Mouse (Mus musculus) lung, embryonic 16.5 days (tissue): ENCODE results near the gene Mettl26. TPM values are rescaled to one million over a fixed set of nuclear protein-coding genes. Genes with fewer than 3 reads are reported as not detected.

Experiments used
- ATAC-seq: fragments of 200-750 bp; cut with Nextera tagmentation; 2 replicates; pipeline ENCODE4 v1.8.0; 2017; ENCODE audit warnings: low read depth, mild to moderate bottlenecking, moderate library complexity
- H3K27ac ChIP-seq: fragments of 300-500 bp; sonication (generic); 2 replicates; pipeline ENCODE4 v1.5.1; 2014; ENCODE audit warnings: mild to moderate bottlenecking, control low read depth, low read length
- H3K27me3 ChIP-seq: fragments of 300-500 bp; sonication (generic); 2 replicates; pipeline ENCODE4 v1.6.1; 2014; ENCODE audit warnings: low read depth, low read length, mixed read lengths; ENCODE audit not compliant: control insufficient read depth, insufficient read depth
- H3K36me3 ChIP-seq: fragments of 300-500 bp; sonication (generic); 2 replicates; pipeline ENCODE4 v1.6.1; 2014; ENCODE audit warnings: low read length; ENCODE audit not compliant: control insufficient read depth, insufficient read depth
- H3K4me1 ChIP-seq: fragments of 300-500 bp; sonication (generic); replicated peaks from 2 replicates; pipeline ENCODE4 v1.6.1; 2014; ENCODE audit warnings: low read length, mixed read lengths; ENCODE audit not compliant: control insufficient read depth, insufficient read depth
- H3K4me2 ChIP-seq: fragments of 300-500 bp; sonication (generic); 2 replicates; pipeline ENCODE4 v1.6.1; 2014; ENCODE audit warnings: low read depth, low read length, control low read depth
- H3K4me3 ChIP-seq: fragments of 300-500 bp; sonication (generic); 2 replicates; pipeline ENCODE4 v1.5.1; 2014; ENCODE audit warnings: mild to moderate bottlenecking, low read length, control low read depth
- H3K9ac ChIP-seq: fragments of 300-500 bp; sonication (generic); 2 replicates; pipeline ENCODE4 v1.6.1; 2014; ENCODE audit warnings: low read length, control low read depth
- H3K9me3 ChIP-seq: fragments of 300-500 bp; sonication (generic); 2 replicates; pipeline ENCODE4 v1.6.1; 2016; ENCODE audit warnings: low read length; ENCODE audit not compliant: control insufficient read depth
- WGBS: fragments of 180-500 bp; shearing (Covaris S2); extraction: QIAGEN DNeasy Blood & Tissue Kit; methylation state at CpG from one replicate; pipeline ENCODE4 v1.1.7; 2014; 5-methylcytosine and 5-hydroxymethylcytosine counted together
- polyA plus RNA-seq: library from polyadenylated mRNA; unstranded; fragments of >200 nt; fragmentation: Nextera tagmentation; extraction: Ambion mirVana; gene quantifications from 2 replicates; pipeline ENCODE4 v1.2.1, GENCODE M21; 2015

Mettl26 gene
- polyA plus RNA-seq, 1 experiment from 2014 or later = 54.2 TPM

DNA sequence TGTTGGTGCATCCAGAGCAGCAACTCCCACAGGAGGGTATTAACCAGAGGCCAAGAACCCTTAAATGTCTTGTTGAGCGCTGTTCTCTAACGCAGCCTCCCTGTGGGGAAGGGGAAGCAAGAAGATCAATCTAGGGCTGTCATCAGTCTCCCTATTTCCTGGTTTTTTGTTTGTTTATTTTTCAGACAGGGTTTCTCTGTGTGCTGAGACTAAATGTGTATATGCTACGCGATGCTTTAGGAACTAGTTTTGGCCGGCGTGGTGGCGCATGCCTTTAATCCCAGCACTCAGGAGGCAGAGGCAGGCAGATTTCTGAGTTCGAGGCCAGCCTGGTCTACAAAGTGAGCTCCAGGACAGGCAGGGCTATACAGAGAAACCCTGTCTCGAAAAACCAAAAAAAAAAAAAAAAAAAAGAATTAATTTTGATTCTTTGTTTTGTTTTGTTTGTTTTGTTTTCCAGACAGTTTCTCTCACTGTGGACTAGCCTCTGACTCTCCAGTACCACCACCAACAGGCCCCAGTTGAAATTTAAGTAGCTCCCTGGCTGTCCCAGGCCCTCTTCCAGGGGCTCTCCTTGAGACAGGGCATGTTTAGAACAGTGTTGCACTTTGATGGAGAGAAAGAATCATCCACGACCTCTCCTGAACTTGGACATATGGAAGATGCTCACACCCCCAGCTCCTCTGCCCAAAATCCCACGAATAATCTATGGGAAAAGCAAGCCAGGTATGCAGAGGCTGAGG, 1.3 kb upstream of the Mettl26 start:
- Histone ChIP-seq H3K9me3 (no peaks in the 10 kb centered on the region), H3K36me3 (no peaks in the 10 kb centered on the region; the same call in 1 of the 2 replicates), H3K4me3 (peak overlapping the region; percentile 87; the same call in 1 of the 2 replicates), H3K9ac (peak overlapping the region; percentile 85; the same call in 1 of the 2 replicates), H3K4me2 (peak overlapping the region; percentile 91), H3K27me3 (no peaks in the 10 kb centered on the region), H3K27ac (no peak overlapping the region), H3K4me1 (peaks cover 24% of the 10 kb centered on the region)
- no peak for ATAC-seq
- WGBS = 68% methylated on average over 11 of the region's 11 CpGs

DNA sequence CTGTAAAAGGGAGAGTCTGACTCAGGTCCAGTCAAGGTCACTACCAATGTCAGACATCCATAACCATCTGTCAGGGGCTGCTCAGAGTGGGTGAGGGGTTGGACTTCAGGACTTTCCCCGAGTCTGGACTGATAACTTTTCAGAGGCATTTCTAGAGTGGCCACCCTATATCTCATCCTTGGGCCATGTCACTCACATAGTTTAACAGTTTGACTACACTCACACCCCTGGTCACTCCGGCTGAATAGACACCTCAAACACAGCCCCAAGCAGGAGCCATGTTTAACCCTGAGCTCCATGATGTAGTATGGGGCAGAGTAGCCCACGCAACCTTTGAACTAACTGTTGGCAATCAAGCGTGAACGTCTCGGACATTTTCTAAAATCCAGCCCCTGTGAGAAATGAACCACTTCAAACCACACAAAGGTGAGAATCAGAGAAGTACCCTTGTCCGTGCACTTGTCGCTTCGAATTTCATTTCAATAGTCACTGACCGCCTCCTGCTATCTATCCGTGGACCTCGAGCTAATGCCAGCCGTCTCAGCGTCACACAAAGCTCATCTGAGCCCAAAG, 640 bp upstream of the Mettl26 start:
- H3K27ac ChIP-seq = peak overlapping the region; percentile 92
- peak overlapping the region; percentile 87 for H3K4me3 ChIP-seq
- H3K9ac ChIP-seq = peak overlapping the region; percentile 85
- peaks cover 19% of the 10 kb centered on the region for H3K4me1 ChIP-seq
- no peaks in the 10 kb centered on the region for H3K9me3 ChIP-seq
- no peak for ATAC-seq
- 4% methylated on average over 14 of the region's 14 CpGs for WGBS
- H3K27me3 ChIP-seq = no peaks in the 10 kb centered on the region
- H3K36me3 ChIP-seq = no peaks in the 10 kb centered on the region; the same call in 1 of the 2 replicates
- peak overlapping the region; percentile 91 for H3K4me2 ChIP-seq

DNA sequence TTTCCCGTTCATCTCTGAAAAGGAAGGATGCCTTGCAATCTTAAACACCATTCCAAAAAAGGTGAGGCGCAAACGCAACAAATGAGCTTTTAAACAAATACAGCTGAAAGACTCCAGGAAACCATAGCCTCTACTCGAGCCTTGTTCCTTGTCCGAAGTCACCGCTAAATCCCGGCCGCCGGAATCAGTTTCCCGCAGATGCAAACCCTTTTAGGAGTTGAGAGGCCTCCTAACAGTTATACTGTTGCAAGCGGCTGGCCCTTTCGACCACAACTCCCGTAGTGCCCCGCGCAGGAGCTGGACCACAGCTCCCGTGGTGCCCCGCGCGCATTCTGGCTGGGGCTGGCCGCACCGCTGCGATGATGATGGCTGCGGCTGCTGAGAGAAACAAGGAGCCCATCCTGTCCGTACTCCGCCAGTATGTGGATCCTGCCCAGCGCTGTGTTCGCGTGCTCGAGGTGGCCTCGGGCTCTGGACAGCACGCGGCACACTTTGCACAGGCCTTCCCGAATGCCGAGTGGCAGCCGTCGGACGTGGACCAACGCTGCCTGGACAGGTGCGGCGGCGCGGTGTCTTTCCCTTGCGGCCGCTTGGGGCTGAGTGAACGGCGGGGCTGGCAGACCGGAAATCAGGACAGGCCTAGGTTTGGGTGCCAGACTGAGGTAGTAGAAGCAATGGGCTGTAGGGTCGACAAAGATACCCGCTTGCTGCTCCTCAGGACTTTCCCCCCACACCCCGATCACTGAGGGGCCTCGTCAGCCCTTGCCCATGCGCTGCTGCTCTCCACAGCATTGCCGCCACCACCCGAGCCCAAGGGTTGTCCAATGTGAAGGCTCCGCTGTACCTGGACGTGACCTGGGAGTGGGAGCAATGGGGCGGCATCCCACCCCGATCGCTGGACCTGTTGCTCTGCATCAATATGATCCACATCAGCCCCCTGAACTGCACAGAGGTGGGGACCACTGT, 580 bp downstream of the Mettl26 start:
- Histone ChIP-seq H3K27me3 (no peaks in the 10 kb centered on the region), H3K9ac (peak overlapping the region; percentile 85), H3K27ac (peak overlapping the region; percentile 92), H3K36me3 (peaks cover 2% of the 10 kb centered on the region; the same call in 1 of the 2 replicates), H3K4me3 (peak overlapping the region; percentile 87), H3K9me3 (no peaks in the 10 kb centered on the region), H3K4me1 (peaks cover 19% of the 10 kb centered on the region), H3K4me2 (peak overlapping the region; percentile 91)
- peak; percentile 95 for ATAC-seq
- WGBS = under 1% methylated on average over 59 of the region's 59 CpGs

DNA sequence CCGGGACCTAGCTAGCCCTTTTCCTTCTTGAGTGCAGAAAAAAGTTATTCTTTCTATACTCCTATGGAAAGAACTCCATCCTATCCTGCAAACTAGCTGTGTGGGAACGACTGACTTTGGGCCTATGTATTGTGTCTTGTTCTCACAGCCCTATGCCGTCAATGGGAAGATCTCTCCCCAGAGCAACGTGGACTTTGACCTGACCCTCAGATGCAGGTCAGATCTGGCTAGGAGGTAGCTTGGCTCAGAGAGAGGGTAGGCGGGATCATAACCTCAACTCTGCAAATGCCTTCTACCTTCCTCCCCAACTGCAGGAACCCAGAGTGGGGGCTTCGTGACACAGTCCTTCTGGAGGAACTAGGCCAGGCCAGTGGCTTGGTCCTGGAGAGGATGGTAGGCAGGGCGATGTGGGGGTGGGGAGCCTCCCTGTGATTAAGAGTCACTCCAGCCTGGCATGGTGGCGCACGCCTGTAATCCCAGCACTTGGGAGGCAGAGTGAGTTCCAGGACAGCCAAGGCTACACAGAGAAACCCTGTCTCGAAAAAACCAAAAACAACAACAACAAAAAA, 1.6 kb downstream of the Mettl26 start:
- Histone ChIP-seq H3K27ac (no peak overlapping the region), H3K36me3 (peaks cover 2% of the 10 kb centered on the region; the same call in 1 of the 2 replicates), H3K4me1 (peaks cover 19% of the 10 kb centered on the region), H3K9ac (peak overlapping the region; percentile 85), H3K27me3 (no peaks in the 10 kb centered on the region), H3K4me2 (peak overlapping the region; percentile 91), H3K4me3 (peak overlapping the region; percentile 87), H3K9me3 (no peaks in the 10 kb centered on the region)
- no peak for ATAC-seq
- 56% methylated on average over 10 of the region's 10 CpGs for WGBS

DNA sequence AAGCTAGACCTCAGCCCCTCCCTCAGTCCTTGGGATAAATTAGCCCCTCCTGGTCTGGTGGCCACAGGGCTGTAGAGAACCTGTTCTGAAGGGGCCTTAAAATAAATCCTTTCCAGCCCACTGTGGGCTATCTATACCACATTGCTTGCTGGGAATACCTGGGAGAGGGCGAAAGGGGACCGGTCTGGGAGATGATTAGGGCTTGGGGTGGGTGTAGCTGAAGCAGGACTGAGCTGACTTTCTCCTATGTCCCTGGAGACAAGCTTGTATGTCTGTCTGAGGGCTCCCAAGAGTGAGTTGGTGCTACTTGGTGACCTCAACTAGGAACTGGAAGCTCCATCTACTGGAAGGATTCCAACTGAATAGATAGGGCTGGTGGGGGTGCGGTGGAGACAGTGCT, 2.2 kb downstream of the Mettl26 start:
- H3K4me1 ChIP-seq = peaks cover 19% of the 10 kb centered on the region
- H3K36me3 ChIP-seq = peaks cover 2% of the 10 kb centered on the region; the same call in 1 of the 2 replicates
- H3K9me3 ChIP-seq = no peaks in the 10 kb centered on the region
- H3K4me3 ChIP-seq = no peak overlapping the region
- H3K9ac ChIP-seq = no peak overlapping the region
- no peak overlapping the region for H3K4me2 ChIP-seq
- no peak overlapping the region for H3K27ac ChIP-seq
- 85% methylated on average over 3 of the region's 3 CpGs for WGBS
- ATAC-seq = no peak
- H3K27me3 ChIP-seq = no peaks in the 10 kb centered on the region

DNA sequence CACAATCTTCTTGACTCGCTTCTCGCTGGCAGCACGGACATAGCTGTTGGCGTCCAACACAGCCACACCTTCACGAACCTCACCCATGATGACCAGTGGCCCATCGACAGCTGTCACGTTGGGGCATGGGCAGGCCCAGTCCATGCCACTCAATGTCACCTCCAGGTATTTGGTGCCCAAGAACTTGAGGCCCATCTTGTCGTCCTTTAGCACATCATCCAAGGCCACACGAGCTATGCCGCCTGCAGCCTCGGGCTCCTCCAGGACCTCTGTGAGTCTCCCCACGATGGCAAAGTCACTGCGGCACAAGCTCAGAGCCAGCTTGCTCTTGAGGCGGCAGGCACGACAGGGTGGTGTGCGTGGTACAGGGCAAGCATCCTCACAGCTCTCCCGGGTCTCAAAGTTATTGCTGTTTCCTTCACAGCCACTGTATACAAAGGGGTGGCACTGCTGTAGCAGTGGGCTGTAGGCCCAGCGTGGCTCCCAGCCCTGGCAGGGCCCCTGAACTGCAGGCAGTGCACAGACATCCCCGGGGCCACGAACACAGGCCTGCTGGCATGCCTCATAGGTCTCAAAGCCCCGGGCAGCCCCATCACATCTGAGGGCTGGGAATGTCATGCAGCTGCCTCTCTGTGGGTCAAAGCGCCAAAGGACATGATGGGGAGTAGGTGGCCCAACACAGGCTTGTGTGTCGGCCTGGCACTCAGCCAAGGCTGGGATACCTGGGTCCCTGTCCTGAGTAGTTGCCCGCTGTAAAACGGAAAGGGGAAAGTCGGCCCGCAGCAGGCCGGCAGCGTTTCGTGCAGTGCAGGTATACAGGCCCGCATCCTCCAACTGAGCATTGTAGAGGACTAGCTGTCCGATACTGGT, 3.1 kb downstream of the Mettl26 start:
- H3K9ac ChIP-seq = no peak overlapping the region
- no peak overlapping the region for H3K27ac ChIP-seq
- H3K4me3 ChIP-seq = no peak overlapping the region
- H3K36me3 ChIP-seq = peaks cover 9% of the 10 kb centered on the region; the same call in 1 of the 2 replicates
- no peaks in the 10 kb centered on the region for H3K27me3 ChIP-seq
- no peak for ATAC-seq
- WGBS = 92% methylated on average over 32 of the region's 32 CpGs
- H3K4me2 ChIP-seq = no peak overlapping the region
- peaks cover 19% of the 10 kb centered on the region for H3K4me1 ChIP-seq
- no peaks in the 10 kb centered on the region for H3K9me3 ChIP-seq

DNA sequence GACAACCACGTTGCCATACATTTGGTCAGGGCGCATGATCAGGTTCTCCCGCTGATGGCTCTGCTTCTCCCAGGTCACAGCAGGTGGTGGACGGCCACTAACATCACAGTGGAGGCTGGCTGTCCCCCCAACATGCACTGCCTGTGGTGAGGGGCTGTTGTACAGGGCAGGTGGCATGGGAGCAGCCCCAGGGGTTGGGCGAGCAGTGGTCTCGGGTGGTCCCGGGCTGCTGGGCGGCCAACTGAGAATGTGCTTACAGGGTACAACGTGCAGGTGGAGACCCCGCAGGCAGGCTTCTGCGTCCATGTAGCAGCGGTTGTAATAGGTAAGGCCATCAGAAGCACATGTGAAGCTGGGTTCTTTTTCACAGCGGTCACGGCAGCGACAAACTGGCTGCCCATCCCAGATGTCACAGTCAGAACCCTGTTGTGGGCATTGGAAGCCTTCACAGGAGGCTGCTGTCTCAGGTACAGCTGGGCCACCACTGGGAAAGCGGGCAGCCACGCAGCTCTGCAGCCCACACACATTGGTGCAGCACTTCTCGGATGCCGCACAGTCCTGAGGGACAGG, 3.8 kb downstream of the Mettl26 start:
- H3K9ac ChIP-seq = no peak overlapping the region
- H3K27me3 ChIP-seq = no peaks in the 10 kb centered on the region
- no peak overlapping the region for H3K4me3 ChIP-seq
- WGBS = 92% methylated on average over 19 of the region's 19 CpGs
- H3K27ac ChIP-seq = no peak overlapping the region
- peaks cover 9% of the 10 kb centered on the region; the same call in 1 of the 2 replicates for H3K36me3 ChIP-seq
- ATAC-seq = no peak
- no peak overlapping the region for H3K4me2 ChIP-seq
- no peaks in the 10 kb centered on the region for H3K9me3 ChIP-seq
- peaks cover 19% of the 10 kb centered on the region for H3K4me1 ChIP-seq

DNA sequence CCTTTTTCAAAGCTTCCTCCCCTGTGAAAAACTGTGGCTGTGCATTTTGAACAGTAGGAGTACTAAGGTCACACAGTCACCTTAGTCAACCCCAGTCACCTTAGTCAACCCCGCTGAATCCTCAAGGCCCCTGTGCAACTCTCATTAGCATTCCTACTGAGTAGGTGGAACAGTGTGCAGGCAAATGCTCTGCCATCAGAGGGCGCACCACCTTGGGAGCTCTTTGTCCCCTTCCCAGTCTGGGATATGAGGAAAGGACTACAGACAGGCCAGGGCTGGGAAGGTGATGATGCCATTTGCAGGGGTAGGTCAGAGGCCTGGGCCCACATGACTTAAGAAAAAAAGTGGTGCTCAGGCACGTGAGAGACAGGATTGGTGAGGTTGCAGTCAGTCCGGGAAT, 4.4 kb downstream of the Mettl26 start:
- no peaks in the 10 kb centered on the region for H3K9me3 ChIP-seq
- no peak overlapping the region for H3K4me3 ChIP-seq
- H3K27ac ChIP-seq = no peak overlapping the region
- no peak overlapping the region for H3K9ac ChIP-seq
- no peak overlapping the region for H3K4me2 ChIP-seq
- WGBS = 53% methylated on average over 4 of the region's 4 CpGs
- H3K36me3 ChIP-seq = peaks cover 9% of the 10 kb centered on the region; the same call in 1 of the 2 replicates
- no peak for ATAC-seq
- H3K27me3 ChIP-seq = no peaks in the 10 kb centered on the region
- H3K4me1 ChIP-seq = peaks cover 14% of the 10 kb centered on the region
